Mouse (Mus musculus) embryonic facial prominence, embryonic 15.5 days (tissue): ENCODE measurements around the gene Lbp. TPM values are rescaled to one million over a fixed set of nuclear protein-coding genes. Genes with fewer than 3 reads are reported as not detected.

ENCODE experiments used
- ATAC-seq: fragments of 200-750 bp; cut with Nextera tagmentation; 2 replicates; pipeline ENCODE4 v1.8.0; 2017; ENCODE audit warnings: low read depth, moderate TSS enrichment; ENCODE audit not compliant: insufficient number of reproducible peaks, low FRiP score, low TSS enrichment
- H3K27ac ChIP-seq: fragments of 300-500 bp; sonication (generic); replicated peaks from 2 replicates; pipeline ENCODE4 v1.5.1; 2015; ENCODE audit warnings: mild to moderate bottlenecking, inconsistent platforms
- H3K27me3 ChIP-seq: fragments of 300-500 bp; sonication (generic); 2 replicates; pipeline ENCODE4 v1.6.1; 2015; ENCODE audit warnings: inconsistent platforms
- H3K36me3 ChIP-seq: fragments of 300-500 bp; sonication (generic); 2 replicates; pipeline ENCODE4 v1.6.1; 2015; ENCODE audit warnings: mild to moderate bottlenecking, inconsistent platforms
- H3K4me1 ChIP-seq: fragments of 300-500 bp; sonication (generic); 2 replicates; pipeline ENCODE4 v1.6.1; 2015; ENCODE audit warnings: inconsistent platforms
- H3K4me2 ChIP-seq: fragments of 300-500 bp; sonication (generic); replicated peaks from 2 replicates; pipeline ENCODE4 v1.6.1; 2015; ENCODE audit warnings: mild to moderate bottlenecking, inconsistent platforms
- H3K4me3 ChIP-seq: fragments of 300-500 bp; sonication (generic); replicated peaks from 2 replicates; pipeline ENCODE4 v1.5.1; 2015; ENCODE audit warnings: mild to moderate bottlenecking, inconsistent platforms
- H3K9ac ChIP-seq: fragments of 300-500 bp; sonication (generic); 2 replicates; pipeline ENCODE4 v1.6.1; 2015; ENCODE audit warnings: inconsistent platforms
- H3K9me3 ChIP-seq: fragments of 300-500 bp; sonication (generic); replicated peaks from 2 replicates; pipeline ENCODE4 v1.6.1; 2016; ENCODE audit warnings: inconsistent platforms
- WGBS: fragments of 180-500 bp; shearing (Covaris S2); methylation state at CpG from one replicate; pipeline ENCODE4 v1.1.7; 2015; 5-methylcytosine and 5-hydroxymethylcytosine counted together
- polyA plus RNA-seq: library from polyadenylated mRNA; unstranded; fragments of >200 nt; fragmentation: Nextera tagmentation; extraction: Ambion mirVana; gene quantifications from 2 replicates; pipeline ENCODE4 v1.2.1, GENCODE M21; 2015

The Lbp gene
- polyA plus RNA-seq, 1 experiment from 2014 or later, result 6.5 TPM

- no peaks in the 10 kb centered on the region for H3K9me3 ChIP-seq
- no peak overlapping the region for H3K4me3 ChIP-seq
- no peak overlapping the region for H3K27ac ChIP-seq
- no peak overlapping the region for H3K4me2 ChIP-seq
- 68% methylated on average over 12 of the region's 12 CpGs for WGBS
- H3K4me1 ChIP-seq, result peaks cover 9% of the 10 kb centered on the region
- 0 out of 2 replicates have a peak, but pooled peaks cover under 1% of the 10 kb centered on the region for H3K36me3 ChIP-seq
- no peak overlapping the region for H3K9ac ChIP-seq
- ATAC-seq, result no peak
- H3K27me3 ChIP-seq, result no peaks in the 10 kb centered on the region
Measured at GRCm38 (mm10) chr2:158365099-158365850, 59.0 kb downstream of the Lbp start.

- Histone ChIP-seq H3K4me1 (0 out of 2 replicates have a peak, but pooled peaks cover 4% of the 10 kb centered on the region), H3K4me2 (no peak overlapping the region), H3K9me3 (no peaks in the 10 kb centered on the region), H3K4me3 (no peak overlapping the region), H3K36me3 (no peaks in the 10 kb centered on the region), H3K27ac (no peak overlapping the region), H3K27me3 (no peaks in the 10 kb centered on the region), H3K9ac (no peak overlapping the region)
- ATAC-seq, result no peak
- 92% methylated on average over 5 of the region's 5 CpGs for WGBS
Measured at GRCm38 (mm10) chr2:158367654-158368053, 61.4 kb downstream of the Lbp start.

GRCm38 (mm10) chr2:158368313-158368712 is 62.0 kb downstream of the Lbp start:
- H3K9me3 ChIP-seq, result no peaks in the 10 kb centered on the region
- 0 out of 2 replicates have a peak, but pooled peaks cover 4% of the 10 kb centered on the region for H3K4me1 ChIP-seq
- no peaks in the 10 kb centered on the region for H3K36me3 ChIP-seq
- WGBS, result 92% methylated on average over 8 of the region's 8 CpGs
- H3K27me3 ChIP-seq, result 0 out of 2 replicates have a peak, but pooled peaks cover under 1% of the 10 kb centered on the region
- H3K4me3 ChIP-seq, result no peak overlapping the region
- H3K9ac ChIP-seq, result no peak overlapping the region
- no peak overlapping the region for H3K4me2 ChIP-seq
- no peak overlapping the region for H3K27ac ChIP-seq
- ATAC-seq, result no peak

- Histone ChIP-seq H3K9me3 (no peaks in the 10 kb centered on the region), H3K4me2 (no peak overlapping the region), H3K4me1 (0 out of 2 replicates have a peak, but pooled peaks cover 4% of the 10 kb centered on the region), H3K4me3 (no peak overlapping the region), H3K9ac (no peak overlapping the region), H3K27ac (no peak overlapping the region), H3K27me3 (peaks cover 6% of the 10 kb centered on the region; the same call in 1 of the 2 replicates), H3K36me3 (no peaks in the 10 kb centered on the region)
- WGBS, result 79% methylated on average over 3 of the region's 3 CpGs
- no peak for ATAC-seq
Measured at GRCm38 (mm10) chr2:158369474-158370172, 63.3 kb downstream of the Lbp start.

- H3K27ac ChIP-seq, result no peak overlapping the region
- no peak for ATAC-seq
- H3K36me3 ChIP-seq, result no peaks in the 10 kb centered on the region
- no peaks in the 10 kb centered on the region for H3K9me3 ChIP-seq
- H3K9ac ChIP-seq, result no peak overlapping the region
- peaks cover 11% of the 10 kb centered on the region; the same call in 1 of the 2 replicates for H3K27me3 ChIP-seq
- WGBS, result 12% methylated on average over 5 of the region's 5 CpGs
- H3K4me1 ChIP-seq, result peaks cover 4% of the 10 kb centered on the region; the same call in 1 of the 2 replicates
- H3K4me2 ChIP-seq, result no peak overlapping the region
- no peak overlapping the region for H3K4me3 ChIP-seq
Measured at GRCm38 (mm10) chr2:158370173-158370550, 63.9 kb downstream of the Lbp start.

- ATAC-seq, result no peak
- 54% methylated on average over 5 of the region's 5 CpGs for WGBS
- peaks cover 10% of the 10 kb centered on the region for H3K4me1 ChIP-seq
- no peaks in the 10 kb centered on the region for H3K9me3 ChIP-seq
- no peak overlapping the region for H3K9ac ChIP-seq
- no peak overlapping the region for H3K4me3 ChIP-seq
- H3K27ac ChIP-seq, result no peak overlapping the region
- H3K27me3 ChIP-seq, result peaks cover 29% of the 10 kb centered on the region
- no peak overlapping the region for H3K4me2 ChIP-seq
- H3K36me3 ChIP-seq, result no peaks in the 10 kb centered on the region
Measured at GRCm38 (mm10) chr2:158373061-158373460, 66.8 kb downstream of the Lbp start.

- no peak overlapping the region for H3K9ac ChIP-seq
- H3K4me3 ChIP-seq, result no peak overlapping the region
- 63% methylated on average over 7 of the region's 7 CpGs for WGBS
- peaks cover 29% of the 10 kb centered on the region for H3K27me3 ChIP-seq
- H3K27ac ChIP-seq, result no peak overlapping the region
- ATAC-seq, result no peak
- no peak overlapping the region for H3K4me2 ChIP-seq
- peaks cover 10% of the 10 kb centered on the region for H3K4me1 ChIP-seq
- no peaks in the 10 kb centered on the region for H3K36me3 ChIP-seq
- H3K9me3 ChIP-seq, result no peaks in the 10 kb centered on the region
Measured at GRCm38 (mm10) chr2:158373516-158373915, 67.2 kb downstream of the Lbp start.

- Histone ChIP-seq H3K27me3 (peaks cover 29% of the 10 kb centered on the region), H3K27ac (no peak within 1 kb of the TSS), H3K4me2 (peak within 1 kb of the TSS; percentile 58), H3K36me3 (no peaks in the 10 kb centered on the region), H3K4me1 (peaks cover 6% of the 10 kb centered on the region), H3K4me3 (peak within 1 kb of the TSS; percentile 36), H3K9me3 (no peaks in the 10 kb centered on the region), H3K9ac (0 out of 2 replicates have a peak within 1 kb of the TSS, but pooled peaks have one; percentile 1)
- ATAC-seq, result no peak
- 2% methylated on average over 36 of the region's 36 CpGs for WGBS
Measured at GRCm38 (mm10) chr2:158375443-158376122, 69.3 kb downstream of the Lbp start, which contains the start of gene Snhg11. Snhg11 (plus strand) TSS chr2:158375638.

- peak overlapping the region; percentile 58; the same call in 1 of the 2 replicates for H3K4me2 ChIP-seq
- H3K4me1 ChIP-seq, result peaks cover 6% of the 10 kb centered on the region
- no peaks in the 10 kb centered on the region for H3K9me3 ChIP-seq
- H3K27ac ChIP-seq, result no peak overlapping the region
- ATAC-seq, result no peak
- no peaks in the 10 kb centered on the region for H3K36me3 ChIP-seq
- H3K4me3 ChIP-seq, result peak overlapping the region; percentile 36; the same call in 1 of the 2 replicates
- WGBS, result 24% methylated on average over 12 of the region's 12 CpGs
- H3K27me3 ChIP-seq, result peaks cover 29% of the 10 kb centered on the region
- H3K9ac ChIP-seq, result no peak overlapping the region
Measured at GRCm38 (mm10) chr2:158376123-158376687, 69.9 kb downstream of the Lbp start.

- H3K4me1 ChIP-seq, result peaks cover 6% of the 10 kb centered on the region
- ATAC-seq, result no peak
- WGBS, result 67% methylated on average over 7 of the region's 7 CpGs
- H3K9ac ChIP-seq, result no peak overlapping the region
- peaks cover 29% of the 10 kb centered on the region for H3K27me3 ChIP-seq
- no peak overlapping the region for H3K4me3 ChIP-seq
- no peak overlapping the region for H3K4me2 ChIP-seq
- H3K27ac ChIP-seq, result no peak overlapping the region
- H3K9me3 ChIP-seq, result no peaks in the 10 kb centered on the region
- no peaks in the 10 kb centered on the region for H3K36me3 ChIP-seq
Measured at GRCm38 (mm10) chr2:158376798-158377197, 70.5 kb downstream of the Lbp start.

- H3K27ac ChIP-seq, result no peak overlapping the region
- no peak overlapping the region for H3K9ac ChIP-seq
- WGBS, result 82% methylated on average over 1 of the region's 1 CpGs
- H3K4me2 ChIP-seq, result no peak overlapping the region
- peaks cover 29% of the 10 kb centered on the region for H3K27me3 ChIP-seq
- no peaks in the 10 kb centered on the region for H3K9me3 ChIP-seq
- no peaks in the 10 kb centered on the region for H3K36me3 ChIP-seq
- no peak overlapping the region for H3K4me3 ChIP-seq
- H3K4me1 ChIP-seq, result peaks cover 6% of the 10 kb centered on the region
- no peak for ATAC-seq
Measured at GRCm38 (mm10) chr2:158377811-158378210, 71.5 kb downstream of the Lbp start.
